Mouse (Mus musculus): Measurements from ENCODE around the gene Vmn1r199.
"Not testable (repeated sequence)": the region's sequence is repeated elsewhere in the genome, so short reads cannot be mapped to it uniquely, and the experiment has no call there.

Gene Vmn1r199

GRCm38 (mm10) chr13:22379518-22379917 is at the start of gene Vmn1r199:
Gene Vmn1r199, plus strand, starts transcription at chr13:22379818.
- in situ Hi-C loops (cut with MseI, MboI), result no loop called here

DNA sequence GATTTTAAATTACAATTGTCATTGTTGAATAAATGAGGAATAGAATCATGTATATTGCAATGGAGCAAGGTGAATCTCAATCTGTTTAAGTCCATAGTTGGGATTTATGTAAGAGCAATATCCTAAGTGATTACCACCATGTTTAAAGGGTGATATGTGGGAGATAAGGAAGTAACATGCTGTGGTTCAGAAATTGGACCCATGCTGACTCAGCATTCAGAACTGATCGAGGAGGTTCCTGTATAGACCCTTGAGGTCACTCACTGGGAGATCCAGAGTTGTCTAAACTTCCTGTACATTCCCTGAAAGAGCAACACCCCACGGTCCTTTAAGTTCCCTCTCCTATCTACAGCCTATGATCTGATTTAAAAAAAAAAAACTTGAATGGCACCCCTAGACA is 46.3 kb upstream of the Vmn1r199 start:
- in situ Hi-C loops (cut with MseI, MboI), result no loop called here

- in situ Hi-C loops (cut with MseI, MboI), result no loop called here
These were observed 44.1 kb upstream of the Vmn1r199 start for GRCm38 (mm10) chr13:22335565-22335964.

DNA sequence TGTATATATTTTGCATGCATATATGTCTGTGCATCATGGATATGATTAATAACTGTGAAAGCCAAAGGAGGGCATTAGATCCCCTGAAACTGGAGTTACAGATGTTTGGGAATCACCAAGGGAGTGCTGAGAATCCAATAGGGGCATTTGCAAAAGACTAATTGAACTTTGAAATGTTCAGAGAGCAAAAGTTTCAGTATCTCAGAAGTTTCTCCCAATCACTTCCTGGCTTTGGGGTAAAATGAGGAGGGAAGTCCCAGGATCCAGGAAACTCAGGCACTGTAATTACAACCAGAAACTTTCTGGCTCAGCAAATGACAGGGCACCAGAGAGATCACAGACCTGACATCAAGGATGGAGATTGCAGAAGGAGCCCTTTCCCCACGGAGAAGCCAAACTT is 29.6 kb upstream of the Vmn1r199 start, which contains the start of gene Vmn1r198:
Vmn1r198 (plus strand) TSS at position 301 of the 400 bp plus-strand sequence.
- in situ Hi-C loops (cut with MseI, MboI), result no loop called here

DNA sequence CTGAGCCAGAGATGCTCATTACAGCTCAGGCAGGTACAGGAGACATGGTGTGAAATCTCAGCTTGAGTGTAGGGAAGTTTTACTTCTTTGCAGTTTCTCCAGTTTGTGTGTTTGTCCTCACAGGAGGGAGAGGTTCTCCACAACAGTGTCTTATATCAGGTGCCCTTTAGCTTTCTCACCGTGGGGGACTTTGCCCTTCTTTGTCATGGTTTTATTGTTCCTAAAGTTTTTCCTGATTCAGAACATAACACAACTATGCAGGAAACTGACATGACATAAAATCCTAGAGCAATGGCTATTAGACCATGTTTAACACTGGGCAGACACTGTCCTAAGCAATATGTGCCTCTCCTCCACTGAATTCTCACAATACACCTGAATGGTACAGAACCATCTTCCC is 28.8 kb upstream of the Vmn1r199 start:
- in situ Hi-C loops (cut with MseI, MboI), result no loop called here

DNA sequence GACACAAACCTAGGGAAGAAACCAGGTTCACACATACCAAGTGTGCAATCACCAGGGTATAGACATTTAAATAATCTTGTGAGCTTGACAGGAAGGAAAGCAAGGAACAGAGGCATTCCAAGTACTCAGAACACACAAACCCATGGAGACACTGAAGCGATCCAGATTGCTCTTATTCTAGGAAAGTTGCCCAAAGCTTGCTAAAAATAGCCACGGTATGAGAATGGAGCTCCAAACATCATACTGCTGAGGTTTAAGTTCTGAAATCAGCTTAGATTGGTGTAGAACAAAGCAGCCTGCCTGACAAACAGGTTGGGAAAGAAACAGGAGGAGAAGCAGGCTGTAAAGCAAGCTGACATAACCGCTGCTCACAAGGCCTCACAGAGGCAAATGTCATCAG is 1.5 kb downstream of the Vmn1r199 start:
- in situ Hi-C loops (cut with MseI, MboI), result not testable (repeated sequence)

- in situ Hi-C loops (cut with MseI, MboI), result no loop called here
These were observed 3.8 kb downstream of the Vmn1r199 start for GRCm38 (mm10) chr13:22383401-22383800.

GRCm38 (mm10) chr13:22387050-22387449 is 7.4 kb downstream of the Vmn1r199 start:
- in situ Hi-C loops (cut with MseI, MboI), result no loop called here

DNA sequence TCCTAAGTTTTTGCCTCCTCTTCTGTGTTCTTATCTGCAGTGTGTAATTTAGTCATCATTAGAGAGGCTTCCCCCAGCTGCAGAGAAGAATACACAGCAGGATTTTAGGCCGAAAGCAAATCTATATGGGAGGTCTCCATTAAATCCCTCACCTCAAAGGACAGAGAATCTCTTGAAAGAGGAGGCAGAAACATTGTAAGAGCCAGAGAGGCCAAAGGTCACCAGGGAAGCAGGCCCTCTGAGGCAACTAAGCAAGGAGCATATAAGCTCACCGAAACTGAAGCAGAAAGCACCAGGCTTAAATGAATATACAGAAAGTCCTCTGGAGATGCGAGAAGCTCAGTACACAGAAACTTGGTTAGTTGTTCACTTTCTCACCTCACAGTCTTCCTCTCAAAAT is 10.5 kb downstream of the Vmn1r199 start, which contains the start of gene Vmn1r200:
Vmn1r200 (plus strand) TSS at position 301 of the 400 bp plus-strand sequence.
- in situ Hi-C loops (cut with MseI, MboI), result no loop called here

GRCm38 (mm10) chr13:22402978-22403377 is 23.4 kb downstream of the Vmn1r199 start:
- in situ Hi-C loops (cut with MseI, MboI), result no loop called here

All from mouse trophoblast stem cell (cell line).